Mouse (Mus musculus): ENCODE measurements around the gene Nfkbiz.

Gene Nfkbiz

GRCm38 (mm10) chr16:55831451-55831850 is 7.2 kb downstream of the Nfkbiz start:
- no peak for DNase-seq

- no peak for DNase-seq
These were observed 15.1 kb downstream of the Nfkbiz start for GRCm38 (mm10) chr16:55823398-55824155.

- DNase-seq, result no peak
These were observed 15.8 kb downstream of the Nfkbiz start for GRCm38 (mm10) chr16:55822741-55823397.

- DNase-seq, result peak; percentile 95 to 96
These were observed 16.5 kb downstream of the Nfkbiz start for GRCm38 (mm10) chr16:55821997-55822740.

GRCm38 (mm10) chr16:55821571-55821981 is 17.1 kb downstream of the Nfkbiz start:
- DNase-seq, result peak in 1 of 2 experiments; percentile 42

GRCm38 (mm10) chr16:55820916-55821570 is 17.7 kb downstream of the Nfkbiz start:
- DNase-seq, result no peak

GRCm38 (mm10) chr16:55820161-55820915 is 18.4 kb downstream of the Nfkbiz start:
- no peak for DNase-seq

- DNase-seq, result peak in 1 of 2 experiments; percentile 51
These were observed 19.4 kb downstream of the Nfkbiz start for GRCm38 (mm10) chr16:55819186-55819861.

GRCm38 (mm10) chr16:55817717-55818515 is 20.8 kb downstream of the Nfkbiz start:
- DNase-seq, result no peak

GRCm38 (mm10) chr16:55816202-55816941 is 22.3 kb downstream of the Nfkbiz start:
- DNase-seq, result no peak

- DNase-seq, result no peak
These were observed 23.2 kb downstream of the Nfkbiz start for GRCm38 (mm10) chr16:55815466-55815865.

GRCm38 (mm10) chr16:55814686-55815085 is 24.0 kb downstream of the Nfkbiz start:
- no peak for DNase-seq

GRCm38 (mm10) chr16:55813916-55814315 is 24.8 kb downstream of the Nfkbiz start:
- DNase-seq, result no peak

- DNase-seq, result no peak
These were observed 26.9 kb downstream of the Nfkbiz start for GRCm38 (mm10) chr16:55811792-55812191.

GRCm38 (mm10) chr16:55809779-55810514 is 28.8 kb downstream of the Nfkbiz start:
- no peak for DNase-seq

GRCm38 (mm10) chr16:55809345-55809744 is 29.4 kb downstream of the Nfkbiz start:
- DNase-seq, result no peak

- DNase-seq, result no peak
These were observed 31.2 kb downstream of the Nfkbiz start for GRCm38 (mm10) chr16:55807505-55807932.

- DNase-seq, result no peak
These were observed 33.9 kb downstream of the Nfkbiz start for GRCm38 (mm10) chr16:55804799-55805198.

- DNase-seq, result no peak
These were observed 37.1 kb downstream of the Nfkbiz start for GRCm38 (mm10) chr16:55801629-55802028.
